Mouse (Mus musculus): Measurements from ENCODE around the gene Rgs6. TPM values are rescaled to one million over a fixed set of nuclear protein-coding genes. Genes with fewer than 3 reads are reported as not detected.

Gene Rgs6
- total RNA-seq, 2 experiments from 2014 or later: 9.8 to 12.9 TPM

- no peak for DNase-seq
These were observed 621.4 kb downstream of the Rgs6 start for GRCm38 (mm10) chr12:83209461-83209860.

DNA sequence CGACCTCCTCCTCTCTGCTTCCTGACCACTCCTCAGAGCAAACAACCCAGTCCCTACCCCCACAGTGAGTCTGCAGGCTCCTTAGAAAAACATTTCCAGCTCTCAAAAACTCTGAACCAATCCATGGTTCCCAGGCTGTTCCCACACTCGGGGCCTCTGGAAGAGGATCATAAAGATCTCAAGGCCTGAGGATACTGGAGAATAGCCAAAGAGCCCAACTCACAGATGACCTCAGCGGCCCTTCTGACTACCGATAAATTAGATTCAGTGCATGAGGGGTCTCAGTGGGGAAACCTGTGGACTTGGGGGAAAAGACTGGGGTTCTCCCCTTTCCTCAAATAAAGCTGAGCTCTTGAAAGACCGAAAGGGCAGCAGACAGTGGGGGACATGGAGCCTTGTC is 622.2 kb downstream of the Rgs6 start:
- DNase-seq: no peak

DNA sequence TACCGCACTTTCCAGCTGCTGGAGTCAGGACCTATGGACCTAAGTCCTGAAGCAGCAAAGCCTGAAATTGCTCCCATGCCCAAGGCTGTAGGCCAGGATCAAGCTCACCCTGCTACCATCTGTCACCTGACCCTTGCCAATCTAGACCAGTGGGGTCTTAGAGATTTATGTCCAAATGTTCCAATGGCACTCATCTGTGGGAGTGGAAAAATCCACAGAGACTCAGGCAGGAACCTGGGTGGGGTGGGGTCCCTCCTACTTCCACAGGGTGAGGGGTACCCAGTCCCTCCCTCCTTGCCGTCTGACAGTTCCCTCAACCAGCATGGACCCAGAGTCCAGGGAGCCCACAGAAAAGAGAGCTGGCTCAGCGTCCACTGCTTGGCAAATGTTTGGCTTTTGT is 622.6 kb downstream of the Rgs6 start:
- DNase-seq: no peak

DNA sequence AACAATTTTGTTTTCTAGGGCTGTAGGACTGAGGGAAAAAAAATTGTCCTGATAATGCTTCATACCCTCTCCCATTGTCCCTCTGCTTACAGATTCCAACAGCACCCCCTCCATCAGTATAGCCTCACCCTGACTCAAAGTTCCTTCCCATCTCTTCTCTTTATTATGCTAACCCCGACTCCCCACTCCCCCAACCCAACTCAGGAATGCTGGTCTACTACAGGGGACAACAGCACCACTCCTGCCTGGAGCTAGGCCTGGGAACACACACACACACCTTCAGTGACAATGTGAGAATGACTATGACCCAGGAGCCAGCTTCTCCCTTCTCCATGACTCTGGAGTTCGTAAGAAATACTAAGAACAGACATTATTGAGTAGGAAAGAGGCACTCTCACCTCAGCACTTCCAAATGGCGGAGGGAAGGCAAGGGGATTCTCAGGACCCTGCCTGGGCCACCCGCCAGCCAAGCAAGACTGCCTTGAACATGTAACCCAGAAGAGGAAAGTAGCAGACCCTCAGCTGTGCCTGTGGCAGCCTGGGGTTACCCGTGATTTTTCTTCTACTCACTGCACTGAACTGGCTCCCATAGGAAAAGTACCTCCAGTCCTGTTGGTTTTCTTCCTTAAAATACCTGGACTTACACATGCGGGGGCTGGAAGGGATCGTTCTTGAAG is 623.2 kb downstream of the Rgs6 start:
- no peak for DNase-seq
